Mouse (Mus musculus) liver, adult 2 months (tissue): ENCODE data around the gene Prnp.

Experiments used
- CTCF ChIP-seq: fragments of 200-500 bp; IDR thresholded peaks from 2 replicates; pipeline ENCODE4 v1.5.1; 2011; ENCODE audit warnings: low read depth, low read length, control low read depth
- POLR2A ChIP-seq: fragments of 200-500 bp; IDR thresholded peaks from 2 replicates; pipeline ENCODE4 v1.6.1; 2011; ENCODE audit warnings: low read length, control low read depth; ENCODE audit not compliant: insufficient read depth; ENCODE audit errors: extremely low read depth

DNA sequence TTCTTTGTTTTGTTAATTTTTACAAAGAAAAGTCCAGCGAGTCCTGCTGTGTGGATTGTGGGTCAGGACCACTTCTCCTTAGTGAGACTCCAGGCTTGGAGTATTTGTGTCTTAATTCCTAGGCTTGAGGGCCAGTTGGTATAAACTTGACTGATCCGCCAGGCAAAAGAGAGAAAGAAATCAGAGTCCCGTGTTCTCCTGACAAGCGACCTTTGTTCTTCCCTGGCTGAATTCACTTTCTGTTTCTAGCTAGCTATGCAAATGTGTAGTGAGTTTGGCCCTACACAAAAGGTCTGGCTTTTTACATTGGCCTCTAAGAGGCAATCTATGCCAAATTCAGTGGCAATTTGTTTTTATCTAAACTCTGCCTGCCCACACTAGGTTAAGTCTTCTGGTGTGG lies 28.0 kb upstream of the Prnp start:
- TF ChIP-seq CTCF (no peak), POLR2A (no peak)
